Mouse (Mus musculus): ENCODE measurements at regions not wholly inside any gene's neighbourhood (a gene's known extent, or its start where the extent isn't known, plus 50 kb on each side); places are given as distances from the start of the nearest gene placed in this dataset.

- no peak for TF ChIP-seq POLR2A (IDR thresholded peaks at IDR 0.05; ENCODE audit: low read depth, low read length)
- no peak for TF ChIP-seq POLR2AphosphoS2 (IDR thresholded peaks at IDR 0.05; ENCODE audit: low read depth, low read length)
- TF ChIP-seq KAT2A (IDR thresholded peaks at IDR 0.05; ENCODE audit: insufficient replicate concordance, low read length) = no peak
- no peak for TF ChIP-seq BHLHE40 (IDR thresholded peaks at IDR 0.05; ENCODE audit: low read depth, low read length)
- no peak for TF ChIP-seq USF1 (IDR thresholded peaks at IDR 0.05; ENCODE audit: low read depth, low read length)
- TF ChIP-seq ELF1 (IDR thresholded peaks at IDR 0.05; ENCODE audit: low read depth, low read length) = no peak
- no peak for TF ChIP-seq TBP (conservative IDR thresholded peaks at IDR 0.05; ENCODE audit: low read depth, low read length)
- TF ChIP-seq EP300 (IDR thresholded peaks at IDR 0.05; ENCODE audit: low read length) = no peak
- no peak for TF ChIP-seq CTCF (conservative IDR thresholded peaks at IDR 0.05 in 1 of 2, IDR thresholded peaks at IDR 0.05 in 1 of 2; ENCODE audit: low read depth in 2 of 2, low read length in 2 of 2)
- TF ChIP-seq CHD2 (IDR thresholded peaks at IDR 0.05; ENCODE audit: low read length) = no peak
- TF ChIP-seq MEF2A (IDR thresholded peaks at IDR 0.05; ENCODE audit: borderline replicate concordance, low read depth, low read length) = no peak
- TF ChIP-seq NRF1 (IDR thresholded peaks at IDR 0.05; ENCODE audit: low read depth, low read length) = no peak
- TF ChIP-seq E2F4 (IDR thresholded peaks at IDR 0.05; ENCODE audit: insufficient replicate concordance, low read depth, low read length) = no peak
Observed at GRCm38 (mm10) chr7:130046086-130046485, 454.4 kb downstream of the Wdr11 start.

Measured in CH12.LX (cell line).